Mouse (Mus musculus): ENCODE measurements around the gene Focad. TPM values are rescaled to one million over a fixed set of nuclear protein-coding genes. Genes with fewer than 3 reads are reported as not detected.
"Not testable (repeated sequence)": the region's sequence is repeated elsewhere in the genome, so short reads cannot be mapped to it uniquely, and the experiment has no call there.

The Focad gene
- total RNA-seq, 2 experiments from 2014 or later: 21.9 to 26.5 TPM

DNA sequence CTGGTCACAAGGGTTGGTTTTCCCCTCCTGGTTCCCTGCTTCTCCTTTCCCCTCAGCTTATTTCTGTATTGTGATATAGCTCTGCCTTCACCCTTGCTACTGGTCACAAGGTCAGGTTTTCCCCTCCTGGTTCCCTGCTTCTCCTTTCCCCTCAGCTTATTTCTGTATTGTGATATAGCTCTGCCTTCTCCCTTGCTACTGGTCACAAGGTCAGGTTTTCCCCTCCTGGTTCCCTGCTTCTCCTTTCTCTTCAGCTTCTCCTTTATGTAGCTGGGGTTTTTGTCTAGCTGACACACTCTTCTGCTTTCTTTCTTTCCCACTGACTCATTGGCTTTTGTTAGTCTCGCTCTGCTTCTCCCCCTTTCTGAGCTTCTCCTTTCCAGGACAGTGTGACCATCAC lies 296.2 kb downstream of the Focad start:
- DNase-seq (ENCODE audit: low spot score in 2 of 2): not testable (repeated sequence)

DNA sequence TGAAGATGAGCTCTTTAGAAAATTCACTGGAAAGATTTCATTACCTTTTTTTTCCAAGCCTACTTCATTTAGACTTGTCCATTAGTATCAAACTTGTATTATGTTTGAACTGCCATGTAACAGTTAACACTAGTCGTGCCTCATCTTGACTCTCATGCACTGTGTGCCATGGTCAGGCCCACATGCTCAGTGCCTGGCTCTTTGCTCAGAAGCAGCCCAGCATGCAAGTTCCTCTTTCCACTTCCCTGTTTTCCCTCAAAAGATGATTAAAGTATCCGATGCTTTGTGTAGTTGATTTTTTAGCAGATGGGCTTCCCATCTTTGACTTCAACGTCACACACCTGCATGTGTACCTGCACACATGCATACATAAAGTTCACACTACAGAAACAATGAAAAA lies 301.3 kb downstream of the Focad start:
- no peak for DNase-seq (ENCODE audit: low spot score in 2 of 2)

DNA sequence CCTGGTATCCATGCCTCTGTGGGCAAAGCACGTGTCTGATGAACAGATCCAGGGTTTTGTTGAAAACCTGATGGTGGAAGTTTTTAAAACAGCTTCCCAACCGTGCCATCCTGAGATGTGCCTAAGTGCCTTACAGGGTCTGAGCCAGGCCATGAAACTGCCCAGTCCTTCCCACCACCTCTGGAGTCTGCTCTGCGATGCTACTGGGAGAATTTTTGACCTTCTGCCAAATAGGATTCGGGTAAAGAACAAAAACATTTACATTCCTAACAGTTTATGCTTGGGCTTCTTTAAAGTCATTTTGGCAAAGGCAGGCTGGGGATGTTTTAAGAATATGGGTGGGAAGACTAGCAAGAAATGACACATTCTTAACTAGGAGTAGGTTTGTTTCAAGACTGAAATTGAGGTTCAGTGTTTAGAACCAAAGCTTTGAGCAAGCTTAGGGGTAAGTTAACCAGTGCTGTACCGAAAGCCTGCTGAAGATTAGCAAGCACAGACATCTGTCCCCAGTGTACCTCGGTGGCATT lies 302.6 kb downstream of the Focad start:
- DNase-seq (ENCODE audit: low spot score in 2 of 2): no peak

DNA sequence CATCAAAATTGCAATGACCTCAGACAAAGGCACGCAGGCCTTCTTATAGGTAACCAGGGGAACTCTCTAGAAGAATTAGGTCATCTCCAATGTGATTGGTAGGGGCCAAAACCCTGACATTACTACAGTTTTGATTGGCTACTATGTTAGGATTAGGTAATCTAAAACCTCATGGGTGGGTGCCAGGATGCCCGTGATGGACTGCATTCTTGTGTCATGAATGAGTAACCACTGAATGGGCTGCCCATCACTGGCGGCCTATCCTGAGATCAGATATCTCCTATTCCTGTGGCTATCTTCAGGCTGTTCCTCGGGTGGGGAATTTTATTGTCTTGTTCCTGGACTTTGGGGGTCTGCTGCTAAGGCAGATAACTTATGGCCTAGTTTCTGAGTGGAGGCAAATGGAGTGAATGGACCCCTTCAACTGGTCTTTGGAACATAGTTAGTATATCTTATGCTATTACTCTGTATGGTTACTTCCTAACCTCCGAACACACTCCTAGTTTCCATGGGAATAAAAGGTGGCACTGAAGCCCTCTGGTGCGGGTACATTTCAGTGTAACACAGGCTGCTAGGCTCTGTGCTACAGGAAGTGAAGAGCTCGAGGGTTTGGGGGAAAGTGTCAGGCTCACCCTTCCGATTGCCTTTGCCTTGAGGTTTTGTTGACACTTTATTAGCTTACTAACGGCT lies 306.0 kb downstream of the Focad start:
- DNase-seq (ENCODE audit: low spot score in 2 of 2): no peak

DNA sequence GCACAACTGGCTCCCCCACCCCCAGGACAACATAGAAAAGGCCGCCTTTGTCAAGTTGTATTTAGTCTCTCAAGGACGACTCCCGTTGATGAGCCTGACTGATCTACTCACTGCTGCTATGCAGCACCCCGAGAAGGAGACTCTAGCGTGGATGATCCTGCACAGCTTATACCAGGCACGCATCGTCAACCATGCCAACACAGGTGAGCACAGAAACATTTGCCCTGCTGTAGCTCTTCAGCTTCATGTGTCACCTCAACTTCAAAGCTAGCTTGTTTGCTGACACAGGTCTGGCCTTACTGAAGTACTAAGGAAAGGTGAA lies 306.5 kb downstream of the Focad start:
- DNase-seq (ENCODE audit: low spot score in 2 of 2): no peak

DNA sequence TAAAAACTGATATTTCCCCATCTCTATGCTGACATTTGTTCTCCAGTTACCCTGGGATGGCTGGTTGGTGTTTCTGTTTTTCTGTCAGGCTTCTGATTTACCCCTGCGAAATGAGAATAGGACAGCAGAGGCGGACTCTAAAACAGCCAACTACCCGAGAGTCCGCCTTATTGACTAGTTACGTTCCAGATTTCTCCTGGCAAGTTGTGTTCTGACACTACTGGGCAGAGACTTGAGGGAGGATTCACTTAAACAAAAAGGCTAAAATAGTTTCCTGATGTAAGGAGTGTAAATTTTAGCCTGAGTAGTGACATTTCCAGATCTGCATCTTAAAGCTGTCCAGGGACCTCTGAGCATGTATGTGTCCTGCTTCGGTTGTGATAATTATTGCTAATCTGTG lies 308.5 kb downstream of the Focad start:
- no peak for DNase-seq (ENCODE audit: low spot score in 2 of 2)

DNA sequence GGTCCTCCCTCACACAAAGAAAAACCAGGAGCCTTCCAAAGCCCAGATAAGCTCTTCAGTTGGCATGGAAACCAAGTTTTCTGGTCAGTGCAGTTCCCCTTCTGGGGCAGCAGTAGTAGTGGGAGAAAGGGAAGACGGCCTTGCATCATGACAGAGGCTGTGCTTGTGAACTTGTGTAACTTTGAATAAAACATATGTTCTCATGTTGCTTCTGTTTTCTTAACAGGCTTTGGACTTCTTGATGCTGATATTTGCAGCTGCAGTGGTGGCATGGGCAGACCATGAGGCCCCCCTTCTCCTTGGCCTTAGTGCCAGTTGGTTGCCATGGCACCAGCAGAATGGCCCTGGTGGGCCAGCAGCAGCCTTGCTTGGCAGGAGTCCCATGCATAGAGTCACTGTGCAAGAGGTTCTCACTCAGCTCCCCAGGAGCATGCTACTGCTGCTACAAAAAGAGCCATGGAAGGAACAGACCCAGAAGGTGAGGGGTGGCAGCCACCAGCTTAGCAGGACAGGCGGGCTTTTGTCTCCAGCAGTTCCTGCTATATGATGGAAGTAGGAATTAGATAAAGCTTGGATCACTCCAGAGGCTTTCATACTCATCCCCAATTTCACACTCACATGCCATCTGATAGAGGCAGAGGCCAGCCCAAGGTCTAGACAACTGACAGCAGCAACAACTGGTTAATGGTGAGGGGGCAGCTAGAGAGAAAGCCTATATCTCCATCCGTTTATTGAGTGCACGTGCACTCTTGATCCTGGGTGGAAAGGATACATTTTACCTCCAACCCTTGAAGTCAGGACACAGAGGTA lies 312.7 kb downstream of the Focad start:
- peak in 1 of 2 experiments; percentile 16 for DNase-seq (ENCODE audit: low spot score in 2 of 2)

DNA sequence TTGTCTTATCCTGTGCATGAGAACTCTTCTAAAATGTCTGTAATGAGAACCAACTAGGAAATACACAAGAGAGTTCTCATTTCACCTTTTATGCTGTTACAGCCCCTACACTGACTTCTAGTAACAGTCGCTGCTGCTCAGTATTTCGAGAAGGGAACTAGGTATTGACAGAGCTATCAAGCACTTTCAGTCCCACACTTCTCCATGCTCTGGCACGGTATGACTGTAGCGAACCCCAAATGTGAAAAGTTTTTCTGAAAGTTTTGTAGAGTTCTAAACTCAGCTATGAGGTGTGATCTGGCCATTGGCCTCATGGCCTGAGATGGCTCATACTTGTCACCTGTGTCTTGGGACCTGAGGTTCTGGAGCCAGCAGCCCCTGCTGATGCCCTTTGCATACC lies 314.9 kb downstream of the Focad start:
- no peak for DNase-seq (ENCODE audit: low spot score in 2 of 2)

DNA sequence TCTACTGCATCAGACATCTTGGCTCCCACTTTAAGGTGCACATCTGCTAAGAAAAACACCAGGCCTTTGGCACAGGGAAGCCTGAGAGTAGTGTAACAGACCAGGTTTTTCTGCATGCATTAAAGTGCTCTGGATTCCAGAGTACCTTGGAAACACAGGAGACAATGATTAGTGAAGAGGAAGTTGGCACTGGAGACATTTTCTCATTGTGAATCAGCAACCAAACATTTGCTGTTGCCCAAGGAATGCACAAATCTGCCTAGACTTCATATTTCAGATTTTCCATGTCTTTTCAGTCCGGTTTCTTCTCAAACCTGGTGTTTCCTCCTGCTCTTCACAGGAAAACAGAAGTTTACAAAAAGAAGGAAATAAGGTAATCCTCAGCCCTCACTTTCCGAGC lies 317.9 kb downstream of the Focad start:
- no peak for DNase-seq (ENCODE audit: low spot score in 2 of 2)

DNA sequence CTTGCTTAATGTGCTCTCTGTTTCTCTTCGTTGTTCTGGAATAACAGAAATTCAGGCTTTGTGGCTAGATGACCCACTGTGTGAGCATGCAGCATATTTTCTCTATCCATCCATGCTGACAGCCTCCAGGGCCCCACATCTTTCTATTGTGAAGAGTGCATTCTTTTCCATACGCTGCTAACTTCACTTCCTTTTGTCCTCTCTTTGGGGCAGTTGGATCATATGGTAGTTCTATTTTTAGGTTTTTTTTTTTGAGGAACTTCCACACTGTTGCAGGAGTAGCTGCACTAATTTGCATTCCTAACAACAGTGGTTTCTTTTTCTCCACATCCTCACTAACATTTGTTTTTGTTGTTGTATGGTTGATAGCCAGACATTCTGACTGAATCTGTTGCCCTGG lies 320.6 kb downstream of the Focad start:
- no peak for DNase-seq (ENCODE audit: low spot score in 2 of 2)

DNA sequence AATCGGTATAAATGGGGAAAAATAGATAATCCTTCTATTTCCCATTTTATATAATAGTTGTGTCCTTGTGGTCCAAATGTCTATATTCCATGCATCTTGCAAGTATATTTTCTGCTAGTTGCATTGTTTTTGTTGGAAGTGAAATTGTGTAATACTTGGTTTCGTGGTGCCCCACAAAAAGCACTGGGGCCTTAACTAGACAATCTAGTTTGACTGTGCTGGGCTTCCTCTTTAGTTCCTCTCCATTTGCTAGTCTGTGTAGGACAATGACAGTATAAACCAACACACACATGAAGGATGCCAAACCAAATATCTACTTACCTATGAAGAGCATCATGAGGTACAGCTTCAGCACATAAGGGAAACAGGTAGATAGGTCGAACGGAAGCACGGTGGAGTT lies 324.9 kb downstream of the Focad start:
- no peak for DNase-seq (ENCODE audit: low spot score in 2 of 2)

DNA sequence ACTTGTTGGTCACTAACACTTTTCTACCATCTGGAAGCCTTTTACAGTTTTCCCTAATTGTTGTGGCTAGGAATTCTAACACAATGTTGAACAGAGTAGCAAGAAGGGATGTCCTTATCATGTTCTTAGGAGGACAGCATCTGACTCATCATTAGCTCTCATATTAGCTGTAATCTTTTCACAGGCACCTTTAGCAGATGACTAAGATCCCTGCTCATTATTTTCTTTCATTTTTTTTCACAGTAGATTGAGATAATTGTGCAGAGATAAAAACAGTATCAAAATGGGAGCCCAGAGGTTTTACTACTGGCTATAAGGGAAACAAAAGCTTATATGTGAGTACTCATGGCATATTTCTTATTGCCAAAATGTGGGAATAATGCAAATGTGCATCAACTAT lies 330.1 kb downstream of the Focad start:
- DNase-seq (ENCODE audit: low spot score in 2 of 2): no peak

DNA sequence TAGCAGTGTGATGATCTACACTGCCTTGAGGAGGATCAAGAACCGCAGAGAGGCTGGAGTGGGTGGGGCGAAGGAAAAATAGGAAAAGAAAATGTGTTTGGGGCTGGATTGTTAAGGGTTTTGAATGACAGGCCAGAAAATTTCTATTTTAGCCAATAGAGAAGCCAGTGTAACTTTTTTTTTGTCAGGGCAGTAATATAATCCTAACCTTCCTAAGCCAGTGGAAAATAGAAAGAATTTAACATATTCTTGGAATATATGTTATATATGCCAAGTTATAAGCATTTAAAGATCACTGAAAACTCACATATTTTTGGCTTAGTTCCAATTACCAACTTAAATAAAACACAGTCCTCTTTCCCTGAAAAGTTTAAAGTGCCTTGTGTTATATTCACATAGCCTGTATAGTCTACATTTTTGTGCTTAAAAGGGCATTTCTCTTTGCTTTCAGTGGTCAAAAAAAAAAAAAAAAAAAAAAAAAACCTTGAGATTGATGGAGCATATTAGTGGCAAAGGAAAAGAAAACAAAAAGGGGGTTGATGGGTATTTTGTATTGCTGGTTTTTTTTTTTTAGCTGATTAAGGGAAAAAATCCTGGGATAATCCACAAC lies 333.3 kb downstream of the Focad start:
- DNase-seq (ENCODE audit: low spot score in 2 of 2): no peak

DNA sequence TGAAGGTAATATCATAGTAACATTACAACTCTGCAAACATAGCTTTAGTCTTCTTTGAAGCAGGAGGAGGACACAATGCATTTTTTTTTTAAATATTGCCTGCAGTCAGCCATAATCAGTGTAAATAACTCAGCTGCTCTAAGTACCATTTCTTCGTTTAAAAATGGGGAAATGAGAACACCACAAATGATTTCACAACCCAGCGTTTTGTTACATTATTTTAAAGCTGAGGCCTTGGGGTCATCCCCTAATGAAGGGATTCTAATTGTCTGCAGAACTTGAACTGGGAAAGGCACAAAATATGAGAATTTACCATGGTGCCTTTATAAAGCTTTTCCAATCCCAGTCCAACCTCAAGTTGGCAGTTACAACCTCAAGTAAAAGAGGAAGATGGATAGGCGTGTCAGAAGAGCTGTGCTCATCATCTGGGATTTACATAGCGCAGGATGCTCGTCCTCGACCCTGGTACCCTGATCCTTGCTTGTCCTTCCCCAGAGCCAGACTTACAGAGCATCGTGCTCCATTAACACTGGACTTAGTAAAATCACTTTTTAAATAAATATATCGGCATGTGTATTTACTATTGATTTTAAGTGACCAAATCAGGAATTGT lies 338.1 kb downstream of the Focad start:
- DNase-seq (ENCODE audit: low spot score in 2 of 2): no peak

DNA sequence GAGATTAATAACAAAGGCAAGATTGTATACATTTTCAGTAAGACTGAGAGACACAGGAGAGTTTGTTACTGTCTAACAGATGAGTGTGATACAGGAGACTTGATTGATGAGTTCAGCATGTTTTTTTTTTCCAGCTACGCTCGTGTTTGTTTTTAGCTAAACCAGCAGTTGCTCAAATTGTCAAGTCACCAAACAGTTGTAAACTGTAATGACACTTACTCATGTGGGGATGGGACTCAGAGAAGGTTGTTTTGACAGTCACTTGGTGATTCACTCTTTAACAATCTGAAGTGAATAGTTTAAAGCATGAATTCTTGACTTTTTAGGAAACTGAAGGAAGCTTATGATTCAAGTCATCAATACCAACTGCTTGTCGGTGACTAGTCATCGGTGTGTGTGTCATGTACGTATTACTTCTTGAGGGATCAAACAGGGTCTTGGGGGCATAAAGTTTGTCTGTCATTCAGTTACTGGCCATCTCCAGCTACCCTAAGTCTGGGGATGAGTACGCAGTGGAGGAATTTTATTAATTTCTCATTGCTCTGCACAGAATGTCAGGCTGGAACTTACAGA lies 342.2 kb downstream of the Focad start:
- no peak for DNase-seq (ENCODE audit: low spot score in 2 of 2)

DNA sequence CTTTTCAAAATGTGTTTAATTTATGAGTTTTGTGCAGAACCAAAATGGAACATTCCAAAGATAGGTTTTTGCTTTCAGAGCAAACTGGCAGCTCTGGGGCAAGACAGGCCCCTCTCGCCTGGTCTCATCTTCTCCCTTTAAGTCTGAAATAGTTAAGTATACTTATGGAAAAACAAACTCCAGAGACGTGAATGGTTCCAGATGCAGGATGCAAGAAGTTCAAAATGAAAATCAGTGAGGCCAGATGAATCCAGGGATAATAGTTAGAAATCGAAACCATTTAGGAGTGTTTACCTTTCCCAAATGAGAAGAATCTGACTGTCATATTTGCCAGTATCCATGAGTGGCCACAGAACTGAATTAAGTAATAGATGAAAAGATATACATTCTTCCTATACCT lies 342.7 kb downstream of the Focad start:
- DNase-seq (ENCODE audit: low spot score in 2 of 2): no peak

DNA sequence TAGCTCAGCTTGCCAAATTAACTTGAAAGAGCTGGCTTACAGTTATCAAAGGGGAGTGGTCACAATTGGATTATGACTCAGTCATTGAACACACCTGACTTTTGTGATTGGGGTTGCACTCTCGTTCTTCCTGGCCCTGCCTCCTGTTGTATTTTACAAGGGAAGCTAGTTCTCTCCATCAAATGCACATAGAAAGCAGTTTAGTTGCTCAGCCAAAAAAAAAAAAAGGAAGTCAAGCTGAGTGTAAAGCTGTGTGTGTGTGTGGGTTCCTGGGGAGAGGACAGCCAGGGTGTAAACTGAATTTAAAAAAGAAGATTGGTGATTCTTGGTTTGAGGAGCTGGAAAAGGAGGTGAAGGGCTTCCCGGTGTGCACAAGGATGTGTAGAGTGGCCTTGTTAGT lies 343.5 kb downstream of the Focad start:
- no peak for DNase-seq (ENCODE audit: low spot score in 2 of 2)

DNA sequence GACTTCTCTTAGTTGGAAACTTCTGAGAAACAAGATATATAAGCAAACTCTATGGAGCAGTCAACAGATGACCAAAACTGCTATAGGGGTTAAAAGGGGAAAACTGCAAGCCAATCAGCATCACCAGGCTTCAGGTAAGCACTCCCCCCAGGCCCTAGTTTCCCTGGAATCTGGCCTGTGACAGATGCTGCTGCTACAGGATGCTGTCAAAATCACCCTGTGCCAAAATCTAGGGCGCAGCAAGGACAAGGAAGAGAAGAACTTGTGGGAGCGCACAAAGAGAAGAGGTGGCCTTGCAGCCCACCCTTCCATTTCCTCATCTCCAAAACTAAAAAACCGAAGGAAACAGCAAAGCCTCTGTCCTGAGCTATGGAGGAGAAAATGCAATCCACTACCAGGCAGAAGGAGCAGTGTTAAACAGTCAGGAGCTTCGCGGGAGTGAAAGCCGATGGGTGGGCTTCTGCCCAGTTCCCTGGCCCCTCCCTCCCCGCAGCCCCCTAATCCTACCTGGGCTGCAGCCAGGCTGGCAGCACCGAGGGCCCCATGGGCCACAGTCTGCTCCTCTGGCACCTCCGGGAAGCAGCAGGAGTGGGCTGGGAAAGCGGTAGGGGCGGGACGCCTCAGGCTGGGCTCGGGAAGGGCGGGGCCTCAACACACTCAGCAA lies 344.0 kb downstream of the Focad start, which contains the start of gene Hacd4:
Gene Hacd4 (minus strand): TSS at position 603 of the 664 bp plus-strand sequence.
- peak; percentile 3 to 32 for DNase-seq (ENCODE audit: low spot score in 2 of 2)

DNA sequence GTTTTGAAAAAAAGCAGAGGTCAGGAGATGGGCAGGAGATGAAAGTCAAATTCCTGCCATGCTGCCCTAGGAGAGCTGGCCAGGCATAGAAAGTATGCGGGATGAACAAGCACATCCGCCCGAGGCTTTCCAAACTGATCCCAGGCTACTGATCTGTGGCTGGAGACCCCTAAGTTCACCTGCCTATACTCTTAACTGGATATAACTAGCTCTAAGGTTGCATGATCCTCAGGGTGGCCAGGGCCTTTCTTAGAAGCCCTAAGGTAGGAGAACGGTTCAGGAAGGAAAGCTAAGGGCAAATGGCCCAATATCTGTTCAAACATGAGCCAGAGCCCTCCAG lies 344.5 kb downstream of the Focad start:
- no peak for DNase-seq (ENCODE audit: low spot score in 2 of 2)

DNA sequence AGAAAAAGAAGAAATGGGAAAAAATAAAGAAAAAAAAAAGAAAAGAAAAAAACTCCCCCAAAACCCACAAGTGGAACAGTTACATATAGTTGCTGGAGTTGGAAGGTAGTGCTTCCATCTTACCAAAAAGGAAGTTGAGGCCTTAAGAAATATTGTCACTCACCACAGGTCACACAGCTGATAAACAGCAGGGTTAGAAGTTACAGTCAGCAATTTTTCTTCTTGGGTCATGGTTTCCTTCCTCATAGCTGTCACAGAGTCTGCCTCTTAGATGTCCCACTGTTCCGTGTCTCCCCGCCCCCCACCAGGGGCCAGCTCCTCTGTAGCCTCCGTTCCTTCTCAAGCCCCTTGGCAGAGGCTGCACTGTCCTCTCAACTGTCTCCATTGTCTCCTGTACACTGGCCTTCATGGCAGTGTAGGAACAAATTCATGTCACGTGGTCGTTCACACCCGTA lies 345.3 kb downstream of the Focad start:
- no peak for DNase-seq (ENCODE audit: low spot score in 2 of 2)

DNA sequence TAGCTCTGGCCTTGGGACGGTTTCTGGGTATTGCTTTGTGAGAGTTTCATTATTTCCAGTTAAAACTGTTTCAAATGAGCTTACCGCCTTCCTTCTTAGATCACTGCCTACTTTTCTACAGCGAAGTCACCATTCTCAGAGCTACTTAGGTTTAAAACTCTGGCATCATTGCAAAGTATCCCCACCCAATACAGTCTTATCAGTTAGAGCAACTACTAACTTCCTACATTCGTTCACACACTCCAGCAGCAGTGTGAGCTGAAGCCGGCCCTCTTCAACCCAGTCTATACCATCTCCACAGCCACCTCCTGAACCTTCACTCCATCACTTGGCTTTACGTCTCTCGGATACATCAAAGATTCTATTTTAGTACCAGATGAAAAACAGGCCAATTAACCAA lies 346.4 kb downstream of the Focad start:
- DNase-seq (ENCODE audit: low spot score in 2 of 2): no peak

Measured in adrenal gland, postnatal 4 days (tissue).